Mouse (Mus musculus): ENCODE measurements around the gene Tex38.

DNA sequence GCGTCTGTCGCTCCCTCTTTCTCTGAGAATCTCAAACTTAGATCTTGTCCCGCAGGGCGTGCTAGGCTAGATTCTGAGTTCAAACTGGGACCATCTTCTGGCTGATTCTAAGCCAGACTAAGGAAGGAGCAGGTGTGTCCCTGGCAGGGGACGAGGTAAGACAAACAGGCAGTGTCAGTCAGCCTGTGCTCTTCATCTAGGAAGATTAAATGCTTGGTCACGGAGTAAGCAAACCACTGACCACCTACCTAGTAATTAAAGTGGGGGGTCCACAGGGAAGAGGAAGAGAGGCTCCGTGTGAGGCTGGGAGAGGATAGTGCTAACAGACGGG, 47.7 kb upstream of the Tex38 start:
- TF ChIP-seq POLR2A (IDR thresholded peaks at IDR 0.05; ENCODE audit: control insufficient read depth, extremely low read depth, insufficient read depth, low read length, poor library complexity) (no peak), CTCF (IDR thresholded peaks at IDR 0.05; ENCODE audit: borderline replicate concordance, control insufficient read depth, extremely low read depth, insufficient read depth, low read length, poor library complexity) (no peak)
